Mouse (Mus musculus): ENCODE measurements around the gene 1700102P08Rik. TPM values are rescaled to one million over a fixed set of nuclear protein-coding genes. Genes with fewer than 3 reads are reported as not detected.

Gene 1700102P08Rik
- polyA plus RNA-seq, 1 experiment = 1.1 TPM

- peaks cover 6% of the 10 kb centered on the region for H3K4me1 ChIP-seq (ENCODE audit: control insufficient read depth, insufficient read depth, low read length)
- TF ChIP-seq CTCF (IDR thresholded peaks at IDR 0.05; ENCODE audit: extremely low read depth, insufficient read depth, low read length) = no peak
- TF ChIP-seq POLR2A (IDR thresholded peaks at IDR 0.05; ENCODE audit: extremely low read depth, insufficient read depth, low read length) = no peak
- no peak overlapping the region for H3K27ac ChIP-seq (ENCODE audit: insufficient read depth, low read length)
- H3K4me3 ChIP-seq (ENCODE audit: insufficient read depth, low read length) = no peak overlapping the region
These were observed 48.8 kb downstream of the 1700102P08Rik start for GRCm38 (mm10) chr9:108441236-108441919.

GRCm38 (mm10) chr9:108445125-108445524 is 52.5 kb downstream of the 1700102P08Rik start:
- TF ChIP-seq CTCF (IDR thresholded peaks at IDR 0.05; ENCODE audit: extremely low read depth, insufficient read depth, low read length) = no peak
- no peak for TF ChIP-seq POLR2A (IDR thresholded peaks at IDR 0.05; ENCODE audit: extremely low read depth, insufficient read depth, low read length)
- Histone ChIP-seq H3K27ac (ENCODE audit: insufficient read depth, low read length) (no peak overlapping the region), H3K4me1 (ENCODE audit: control insufficient read depth, insufficient read depth, low read length) (peaks cover 8% of the 10 kb centered on the region), H3K4me3 (ENCODE audit: insufficient read depth, low read length) (no peak overlapping the region)

- H3K4me3 ChIP-seq (ENCODE audit: insufficient read depth, low read length) = peak overlapping the region; percentile 5; the same call in 1 of the 2 replicates
- H3K27ac ChIP-seq (ENCODE audit: insufficient read depth, low read length) = 0 out of 2 replicates have a peak overlapping the region, but pooled peaks have one; percentile 40
- TF ChIP-seq CTCF (IDR thresholded peaks at IDR 0.05; ENCODE audit: extremely low read depth, insufficient read depth, low read length) (no peak), POLR2A (IDR thresholded peaks at IDR 0.05; ENCODE audit: extremely low read depth, insufficient read depth, low read length) (no peak)
- H3K4me1 ChIP-seq (ENCODE audit: control insufficient read depth, insufficient read depth, low read length) = peaks cover 4% of the 10 kb centered on the region
These were observed 57.3 kb downstream of the 1700102P08Rik start for GRCm38 (mm10) chr9:108449860-108450259.

- Histone ChIP-seq H3K27ac (ENCODE audit: insufficient read depth, low read length) (peak overlapping the region; percentile 40; the same call in 1 of the 2 replicates), H3K4me1 (ENCODE audit: control insufficient read depth, insufficient read depth, low read length) (peaks cover 4% of the 10 kb centered on the region), H3K4me3 (ENCODE audit: insufficient read depth, low read length) (peak overlapping the region; percentile 5)
- TF ChIP-seq POLR2A (IDR thresholded peaks at IDR 0.05; ENCODE audit: extremely low read depth, insufficient read depth, low read length) (no peak), CTCF (IDR thresholded peaks at IDR 0.05; ENCODE audit: extremely low read depth, insufficient read depth, low read length) (no peak)
These were observed 57.9 kb downstream of the 1700102P08Rik start for GRCm38 (mm10) chr9:108450292-108451169.

- H3K4me1 ChIP-seq (ENCODE audit: control insufficient read depth, insufficient read depth, low read length) = peaks cover 4% of the 10 kb centered on the region
- TF ChIP-seq CTCF (IDR thresholded peaks at IDR 0.05; ENCODE audit: extremely low read depth, insufficient read depth, low read length) (no peak), POLR2A (IDR thresholded peaks at IDR 0.05; ENCODE audit: extremely low read depth, insufficient read depth, low read length) (no peak)
- peak overlapping the region; percentile 5; the same call in 1 of the 2 replicates for H3K4me3 ChIP-seq (ENCODE audit: insufficient read depth, low read length)
- H3K27ac ChIP-seq (ENCODE audit: insufficient read depth, low read length) = peak overlapping the region; percentile 40; the same call in 1 of the 2 replicates
These were observed 58.5 kb downstream of the 1700102P08Rik start for GRCm38 (mm10) chr9:108451170-108451493.

GRCm38 (mm10) chr9:108451519-108452160 is 59.0 kb downstream of the 1700102P08Rik start:
- Histone ChIP-seq H3K4me1 (ENCODE audit: control insufficient read depth, insufficient read depth, low read length) (peaks cover 4% of the 10 kb centered on the region), H3K27ac (ENCODE audit: insufficient read depth, low read length) (no peak overlapping the region; the same call in 1 of the 2 replicates)
- TF ChIP-seq POLR2A (IDR thresholded peaks at IDR 0.05; ENCODE audit: extremely low read depth, insufficient read depth, low read length) (no peak), CTCF (IDR thresholded peaks at IDR 0.05; ENCODE audit: extremely low read depth, insufficient read depth, low read length) (no peak)

GRCm38 (mm10) chr9:108452291-108452906 is 59.8 kb downstream of the 1700102P08Rik start:
- peak overlapping the region; percentile 66 for H3K4me3 ChIP-seq (ENCODE audit: insufficient read depth, low read length)

More at GRCm38 (mm10) chr9:108451519-108452160, 59.0 kb downstream of the 1700102P08Rik start:
- peak overlapping the region; percentile 66 for H3K4me3 ChIP-seq (ENCODE audit: insufficient read depth, low read length)

GRCm38 (mm10) chr9:108452911-108453310 is 60.3 kb downstream of the 1700102P08Rik start:
- H3K27ac ChIP-seq (ENCODE audit: insufficient read depth, low read length) = no peak overlapping the region
- peaks cover 4% of the 10 kb centered on the region for H3K4me1 ChIP-seq (ENCODE audit: control insufficient read depth, insufficient read depth, low read length)
- no peak for TF ChIP-seq POLR2A (IDR thresholded peaks at IDR 0.05; ENCODE audit: extremely low read depth, insufficient read depth, low read length)
- TF ChIP-seq CTCF (IDR thresholded peaks at IDR 0.05; ENCODE audit: extremely low read depth, insufficient read depth, low read length) = no peak
- H3K4me3 ChIP-seq (ENCODE audit: insufficient read depth, low read length) = peak overlapping the region; percentile 66

More at GRCm38 (mm10) chr9:108452291-108452906, 59.8 kb downstream of the 1700102P08Rik start:
- TF ChIP-seq POLR2A (IDR thresholded peaks at IDR 0.05; ENCODE audit: extremely low read depth, insufficient read depth, low read length) (no peak), CTCF (IDR thresholded peaks at IDR 0.05; ENCODE audit: extremely low read depth, insufficient read depth, low read length) (peak; percentile 60)
- Histone ChIP-seq H3K4me1 (ENCODE audit: control insufficient read depth, insufficient read depth, low read length) (peaks cover 4% of the 10 kb centered on the region), H3K27ac (ENCODE audit: insufficient read depth, low read length) (peak overlapping the region; percentile 33; the same call in 1 of the 2 replicates)

- TF ChIP-seq CTCF (IDR thresholded peaks at IDR 0.05; ENCODE audit: extremely low read depth, insufficient read depth, low read length) = no peak
- TF ChIP-seq POLR2A (IDR thresholded peaks at IDR 0.05; ENCODE audit: extremely low read depth, insufficient read depth, low read length) = no peak
- peaks cover 4% of the 10 kb centered on the region for H3K4me1 ChIP-seq (ENCODE audit: control insufficient read depth, insufficient read depth, low read length)
- H3K4me3 ChIP-seq (ENCODE audit: insufficient read depth, low read length) = no peak overlapping the region
- no peak overlapping the region for H3K27ac ChIP-seq (ENCODE audit: insufficient read depth, low read length)
These were observed 60.9 kb downstream of the 1700102P08Rik start for GRCm38 (mm10) chr9:108453458-108453857.

Data from cortical plate, adult 2 months (tissue).